Mouse (Mus musculus) thymus, postnatal 0 days (tissue): Measurements from ENCODE around the gene Camta1. TPM values are rescaled to one million over a fixed set of nuclear protein-coding genes. Genes with fewer than 3 reads are reported as not detected.

Experiments
- DNase-seq: peaks from one replicate; pipeline ENCODE4 v3.0.0-alpha.2; 2015; ENCODE audit warnings: low spot score
- polyA plus RNA-seq: library from polyadenylated mRNA; unstranded; fragments of >200 nt; fragmentation: Nextera tagmentation; extraction: Ambion mirVana; gene quantifications from 2 replicates; pipeline ENCODE4 v1.2.1, GENCODE M21; 2015

Gene Camta1
- polyA plus RNA-seq, 1 experiment from 2014 or later: 122 TPM

GRCm38 (mm10) chr4:151088819-151089218 is 772.9 kb downstream of the Camta1 start:
- no peak for DNase-seq

- DNase-seq: no peak
These were observed 774.3 kb downstream of the Camta1 start for GRCm38 (mm10) chr4:151087358-151087757.

- no peak for DNase-seq
These were observed 778.6 kb downstream of the Camta1 start for GRCm38 (mm10) chr4:151083027-151083426.

DNA sequence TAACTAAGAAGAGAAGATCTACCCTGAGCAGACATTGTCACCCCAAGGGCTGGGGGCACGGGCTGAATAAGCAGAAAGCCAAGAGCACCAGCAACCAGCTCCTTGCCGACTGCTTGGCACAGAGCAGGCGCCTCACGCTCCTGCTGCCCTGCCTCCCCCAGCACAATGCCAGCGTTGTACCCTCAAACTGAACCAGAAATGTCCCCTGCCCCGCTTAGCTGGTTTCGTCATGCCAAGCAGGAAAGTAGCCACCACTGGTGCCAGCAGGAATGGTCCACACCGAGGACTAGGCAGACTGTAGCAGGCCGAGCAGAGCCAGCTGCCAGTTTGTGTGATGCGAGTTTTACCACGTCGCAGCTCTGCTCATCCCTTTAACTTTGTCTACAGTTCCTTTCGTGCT is 779.7 kb downstream of the Camta1 start:
- no peak for DNase-seq

GRCm38 (mm10) chr4:151081355-151081754 is 780.3 kb downstream of the Camta1 start:
- no peak for DNase-seq

DNA sequence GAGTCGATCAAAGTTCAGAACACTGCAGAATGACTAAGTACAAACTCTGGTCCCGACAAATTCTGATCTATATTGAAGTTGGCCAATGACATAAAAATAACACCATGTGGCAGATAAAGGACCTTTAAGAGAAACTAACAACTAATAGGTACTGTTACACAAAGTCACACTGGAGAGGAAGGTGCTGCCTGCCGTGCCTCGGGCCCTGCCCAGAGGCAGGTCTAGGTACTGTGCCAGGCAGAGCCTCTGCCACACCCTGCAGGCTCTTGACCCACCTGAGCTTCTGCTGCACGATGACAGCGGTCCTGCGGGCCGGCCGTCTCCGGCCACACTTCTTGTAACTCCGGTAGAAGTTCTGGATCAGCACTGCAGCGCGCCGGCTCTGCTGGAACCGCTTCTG is 786.9 kb downstream of the Camta1 start:
- no peak for DNase-seq

- DNase-seq: peak; percentile 58
These were observed 788.5 kb downstream of the Camta1 start for GRCm38 (mm10) chr4:151073108-151073744.

DNA sequence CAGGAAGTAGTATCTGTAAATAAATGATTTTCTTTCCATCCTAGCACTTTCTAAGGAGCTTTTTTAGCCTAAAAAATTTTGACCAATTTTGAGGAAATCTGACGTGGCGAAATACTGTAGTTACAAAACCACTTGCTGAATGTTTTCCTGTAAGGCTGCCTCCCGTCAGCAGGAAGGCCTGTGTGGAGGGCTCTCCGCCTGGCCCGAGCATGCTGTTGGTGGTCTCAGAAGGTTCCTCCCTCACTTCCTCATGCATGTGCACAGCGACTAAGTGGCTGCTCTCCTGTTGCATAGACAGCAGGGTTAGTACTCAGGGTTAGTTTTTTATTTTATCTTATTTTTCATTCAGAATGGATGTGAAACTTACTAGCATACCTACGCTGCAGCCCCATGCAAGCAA is 790.7 kb downstream of the Camta1 start:
- DNase-seq: no peak

- DNase-seq: no peak
These were observed 792.9 kb downstream of the Camta1 start for GRCm38 (mm10) chr4:151068751-151069150.

DNA sequence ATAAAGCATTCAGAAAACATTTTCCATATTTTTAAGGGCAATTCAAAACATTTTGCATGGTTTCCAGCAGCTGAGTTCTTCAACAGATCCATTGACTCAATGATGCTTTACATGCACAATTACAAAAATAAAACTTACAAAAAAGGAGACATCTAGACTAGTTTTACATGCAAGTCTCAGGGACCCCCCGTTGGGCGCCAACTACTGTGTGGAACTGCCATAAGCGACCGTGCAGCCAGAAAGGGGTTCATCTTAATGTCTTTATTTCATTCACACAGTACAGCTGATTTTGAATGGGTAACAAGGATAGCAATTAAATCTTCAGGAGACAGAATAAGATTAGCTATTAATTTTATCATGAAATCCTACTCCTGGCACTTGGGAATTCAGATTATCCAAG is 802.1 kb downstream of the Camta1 start:
- DNase-seq: no peak

DNA sequence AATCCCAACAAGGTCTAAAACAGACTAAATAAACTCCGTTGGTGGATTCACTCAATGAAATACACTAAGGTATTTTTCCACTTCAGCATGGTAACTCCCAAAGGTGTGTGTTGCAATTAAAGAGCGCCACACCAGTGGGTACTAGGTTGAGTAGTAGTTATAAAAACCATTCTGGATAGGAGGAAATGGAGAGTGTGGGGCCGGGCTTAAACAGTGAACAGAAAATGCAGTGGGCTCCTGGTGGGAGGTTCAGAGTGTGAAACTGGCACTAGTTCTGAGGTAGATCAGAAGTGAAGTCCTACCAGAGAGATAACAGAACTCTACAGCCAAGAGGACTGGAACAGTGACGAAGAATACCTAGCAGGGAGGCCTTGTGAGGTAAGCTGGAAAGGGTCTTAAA is 803.0 kb downstream of the Camta1 start:
- DNase-seq: no peak

DNA sequence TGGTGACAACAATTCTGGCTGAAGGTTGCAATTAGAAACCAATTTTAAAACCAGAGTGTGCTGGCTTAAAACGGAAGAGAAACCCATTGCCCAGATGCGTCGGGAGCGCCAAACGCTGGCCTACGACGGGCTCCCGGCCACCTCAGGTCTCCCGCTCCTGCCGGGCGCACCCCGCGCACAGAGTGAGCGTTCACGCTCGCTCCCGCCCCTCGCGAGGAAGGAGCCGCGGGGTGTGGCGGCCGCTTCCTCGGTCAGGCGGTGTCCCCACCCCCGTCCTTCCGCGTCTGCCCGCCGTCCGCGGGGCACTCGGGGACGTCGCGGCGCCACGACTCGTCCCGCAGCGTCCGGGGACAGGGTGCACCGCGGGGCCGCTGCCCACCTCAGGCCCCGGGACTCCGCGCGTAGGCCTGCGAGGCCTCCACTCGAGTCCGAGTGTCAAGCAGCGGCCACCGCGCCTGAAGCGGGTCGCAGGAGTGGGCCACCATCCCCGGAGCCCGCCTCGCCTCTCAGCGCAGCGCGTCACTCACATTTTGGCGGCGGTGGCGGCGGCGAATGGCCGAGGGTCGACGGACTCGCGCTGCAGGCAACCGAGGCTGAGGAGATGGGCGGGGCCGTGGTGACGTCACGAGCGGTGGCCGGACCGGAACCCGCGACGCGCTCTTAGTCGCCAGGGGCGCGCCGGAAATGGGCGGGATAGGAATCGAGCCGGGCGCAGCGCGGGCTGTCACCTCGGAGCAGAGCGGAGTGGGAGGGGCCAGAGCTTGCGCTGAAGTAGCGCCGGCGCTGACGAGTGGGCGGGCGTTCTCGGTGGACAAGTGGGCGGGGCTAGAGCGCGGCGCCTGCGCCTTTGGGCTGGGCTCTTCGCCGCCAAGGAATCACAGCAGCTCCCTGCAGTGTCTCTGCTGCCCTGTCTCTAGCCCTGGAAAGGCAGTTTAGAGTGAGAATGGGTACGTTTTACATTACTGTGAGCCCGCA is 804.0 kb downstream of the Camta1 start, which contains the start of gene Vamp3:
Gene Vamp3 (minus strand): TSS at position 617 of the 975 bp plus-strand sequence.
- peak; percentile 99 for DNase-seq

- DNase-seq: no peak
These were observed 810.5 kb downstream of the Camta1 start for GRCm38 (mm10) chr4:151051162-151051561.

DNA sequence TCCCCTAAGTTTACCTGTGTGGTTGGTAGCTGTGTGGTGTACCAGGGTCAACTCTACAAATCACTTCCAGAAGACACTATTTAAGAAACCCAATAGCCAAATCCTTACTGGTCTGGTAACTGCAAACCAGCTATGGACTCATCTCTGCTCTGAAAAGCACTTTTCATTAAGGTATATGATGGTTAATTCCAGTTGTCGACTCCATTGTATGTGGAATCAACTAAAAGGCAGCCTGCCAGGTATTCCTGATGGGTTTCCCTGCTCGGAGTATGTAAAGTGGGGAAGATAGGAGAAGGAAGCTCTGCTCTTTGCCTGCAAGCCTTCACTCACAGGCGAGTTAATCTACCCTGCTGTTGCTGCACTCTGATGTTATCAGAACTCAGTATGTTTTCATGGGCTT is 815.2 kb downstream of the Camta1 start:
- DNase-seq: no peak

DNA sequence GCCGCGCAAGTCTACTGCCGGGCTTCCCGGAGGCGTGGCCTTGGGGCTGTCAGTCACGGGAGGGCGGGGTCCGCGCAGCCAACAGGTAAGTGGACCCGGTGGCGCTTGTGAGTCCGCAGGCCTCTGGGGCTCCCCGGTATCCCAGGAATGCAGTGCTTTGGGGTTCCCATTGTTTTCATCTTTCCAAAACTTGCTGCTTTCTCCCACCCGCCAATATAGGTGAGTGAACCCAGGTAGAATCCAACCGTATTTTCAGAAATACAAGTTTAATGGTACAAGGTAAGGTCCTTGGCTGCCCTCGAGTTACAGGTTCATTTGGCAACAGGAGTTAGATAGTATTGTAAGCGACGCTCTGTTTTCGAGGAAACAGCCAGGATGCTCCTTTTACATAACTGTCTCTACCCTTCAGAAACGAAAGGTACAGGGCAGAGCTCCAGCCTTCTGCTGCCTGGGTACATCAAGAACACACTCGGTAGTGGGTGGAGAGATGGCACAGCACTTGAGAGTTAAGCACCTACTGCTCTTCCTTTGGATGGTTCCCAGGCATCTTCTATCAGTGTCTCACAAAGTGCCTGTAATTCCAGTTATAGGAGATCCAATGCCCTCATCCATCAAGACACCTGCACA is 816.6 kb downstream of the Camta1 start:
- peak; percentile 6 for DNase-seq

DNA sequence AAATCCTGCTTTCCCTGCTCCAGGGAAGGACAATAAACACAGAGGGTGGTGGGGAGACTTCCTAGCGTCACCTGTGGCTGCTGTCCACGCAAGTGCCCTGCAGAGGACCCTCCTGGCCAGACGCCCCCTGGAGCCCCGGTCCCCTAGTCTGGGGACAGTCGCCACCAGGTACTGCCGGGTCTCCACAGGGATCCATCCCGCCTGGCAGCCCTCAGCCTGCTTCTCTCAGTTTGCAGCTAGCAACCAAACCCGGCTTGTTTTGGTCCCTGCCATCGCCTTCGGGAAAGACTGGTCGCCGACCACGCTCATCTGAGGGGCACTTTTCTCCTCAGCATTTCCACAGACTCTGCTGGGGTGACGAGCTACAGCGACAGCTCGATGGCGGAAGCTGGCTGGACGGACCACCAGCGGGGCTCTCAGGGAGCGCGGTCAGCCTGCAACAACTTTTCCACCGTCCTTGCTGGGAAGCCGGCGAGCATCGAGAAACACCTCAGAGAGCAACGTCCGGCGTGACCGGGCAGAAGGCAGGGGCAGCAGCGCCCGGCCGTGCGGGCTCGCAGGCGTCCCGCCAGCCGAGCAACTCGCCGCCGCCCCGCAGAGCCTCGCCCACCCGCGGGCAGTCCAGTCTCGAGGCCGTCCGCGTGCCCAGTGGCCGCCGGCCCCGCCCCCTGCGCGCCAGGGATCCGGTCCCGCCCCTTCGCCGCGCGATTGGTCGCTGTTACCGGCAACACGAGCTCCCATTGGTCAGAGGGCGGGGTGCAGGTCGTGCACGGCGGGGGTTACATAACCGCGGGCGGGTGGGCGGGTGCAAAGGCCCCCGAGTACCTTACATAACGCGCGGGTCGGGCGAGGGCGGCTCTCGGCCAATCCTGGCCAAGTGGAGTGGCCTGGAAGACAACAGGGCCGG is 817.4 kb downstream of the Camta1 start, which contains the start of gene Per3:
Gene Per3 (minus strand): TSS at position 629 of the 907 bp plus-strand sequence.
- DNase-seq: peak; percentile 88

DNA sequence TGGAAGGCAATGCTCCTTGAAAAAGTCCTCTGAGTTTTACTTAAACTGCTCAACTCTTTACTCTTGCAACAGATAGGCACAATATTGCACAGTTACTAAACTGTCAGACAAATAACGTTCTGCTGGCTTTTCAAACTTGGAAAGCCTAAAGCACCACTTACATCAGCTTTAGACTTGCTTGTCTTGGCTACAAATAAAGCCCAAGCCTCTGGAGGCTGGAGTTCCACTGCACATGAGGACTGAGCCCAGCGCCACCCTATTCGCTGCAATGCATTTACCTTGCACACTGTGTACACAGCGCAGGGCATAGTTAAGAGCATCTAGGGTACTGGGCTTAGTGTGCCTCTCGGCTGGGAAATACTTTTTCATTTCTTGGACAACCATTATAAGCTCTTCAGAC is 818.4 kb downstream of the Camta1 start:
- no peak for DNase-seq

DNA sequence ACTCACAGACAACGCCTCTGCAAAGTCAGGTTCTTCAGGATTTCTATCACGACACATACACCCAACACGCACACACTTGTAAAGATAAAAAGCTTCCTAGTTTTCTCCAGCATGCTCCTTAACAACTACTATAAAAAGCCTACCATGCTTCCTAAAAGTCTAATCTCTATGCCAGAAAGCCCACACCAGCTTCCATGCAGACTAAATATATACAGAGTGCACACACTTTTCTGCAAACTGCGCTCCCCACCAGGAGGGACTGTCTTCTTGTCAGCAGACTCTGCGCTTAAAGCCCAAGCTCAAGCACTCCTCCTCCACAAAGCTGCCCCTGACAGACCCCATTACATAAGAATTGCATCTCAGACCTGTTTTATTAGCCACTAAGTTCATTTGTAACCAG is 820.2 kb downstream of the Camta1 start:
- no peak for DNase-seq

DNA sequence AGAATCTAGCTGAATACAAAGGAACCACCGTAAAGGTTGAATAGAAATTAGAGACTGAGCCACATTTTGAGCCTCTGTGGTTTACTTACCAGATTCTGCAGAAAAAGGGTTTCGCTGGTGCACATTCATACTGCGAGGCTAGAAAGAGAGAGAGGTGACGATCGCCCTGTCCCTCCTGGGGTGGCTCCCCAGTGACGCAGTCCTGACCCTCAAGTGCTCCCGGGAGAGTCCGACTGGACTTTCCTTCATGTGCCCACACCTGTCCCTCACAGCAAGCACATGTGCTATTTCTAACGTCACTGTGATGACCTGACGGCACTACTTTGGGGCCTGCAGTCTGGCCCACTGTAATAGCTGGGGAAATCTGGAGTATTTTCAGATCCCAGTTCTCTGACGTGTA is 823.9 kb downstream of the Camta1 start:
- DNase-seq: no peak

- no peak for DNase-seq
These were observed 825.2 kb downstream of the Camta1 start for GRCm38 (mm10) chr4:151036521-151036920.

DNA sequence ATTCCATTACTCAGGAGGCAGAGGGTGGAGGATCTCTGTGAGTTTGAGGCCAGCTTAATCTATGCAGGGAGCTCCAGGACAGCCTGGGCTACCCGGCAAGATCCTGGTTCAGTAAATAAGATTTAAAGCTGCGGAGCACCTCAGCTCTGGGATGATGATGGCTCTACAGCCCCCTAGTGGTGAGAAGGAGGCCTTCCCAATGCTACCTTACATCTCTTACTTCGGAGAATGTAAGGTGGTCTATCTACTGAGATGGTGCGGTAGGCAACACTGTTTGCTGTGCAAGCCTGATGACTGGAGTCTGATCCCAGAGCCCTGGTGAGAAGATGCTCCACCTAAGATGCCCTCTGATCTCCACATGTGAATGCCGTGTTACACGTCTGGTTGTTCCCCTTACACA is 834.7 kb downstream of the Camta1 start:
- DNase-seq: peak; percentile 54
